Mouse (Mus musculus): ENCODE data around the gene Peg10. TPM values are rescaled to one million over a fixed set of nuclear protein-coding genes. Genes with fewer than 3 reads are reported as not detected.

Peg10 gene
- polyA plus RNA-seq, 1 experiment from 2014 or later: 6.6 TPM

DNA sequence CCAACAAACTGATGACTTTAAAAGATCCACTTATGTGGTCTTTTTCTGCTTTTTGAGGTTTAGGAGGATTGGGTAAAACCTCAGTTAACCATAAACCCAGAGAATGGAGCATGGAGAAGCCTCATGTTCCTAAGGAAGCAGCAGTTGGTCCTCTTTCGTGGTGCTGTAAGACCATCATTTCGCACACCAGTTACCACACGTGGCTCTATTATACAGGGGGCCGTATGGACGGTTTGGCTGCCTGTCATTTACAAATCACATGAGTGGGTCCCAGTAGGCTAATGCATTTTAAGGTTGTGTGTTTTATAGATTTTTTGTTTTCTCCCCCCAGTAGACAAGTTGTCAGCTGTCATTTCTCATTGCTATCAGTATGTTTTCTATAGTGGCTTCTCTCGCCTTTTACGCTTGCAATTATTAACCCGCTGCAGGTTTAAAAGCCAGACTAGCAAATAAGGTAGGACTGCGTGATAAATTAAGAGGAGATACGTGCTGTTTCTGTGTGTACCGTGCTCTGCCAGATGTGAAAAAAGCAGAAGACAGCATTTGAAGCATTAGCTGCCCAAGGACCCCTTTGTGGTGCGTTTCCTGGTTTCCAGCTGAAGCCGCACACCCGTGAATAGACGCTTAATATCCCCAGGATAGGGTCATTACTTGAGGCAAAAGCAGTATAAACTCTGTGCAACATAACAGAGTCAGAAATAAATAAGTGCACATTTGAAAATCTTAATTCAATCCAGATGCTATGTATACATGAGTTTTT is 22.9 kb upstream of the Peg10 start:
- 71% methylated on average over 15 of the region's 15 CpGs for WGBS
- H3K4me1 ChIP-seq (replicated peaks; ENCODE audit: control insufficient read depth, insufficient read depth, low read length): no peaks in the 10 kb centered on the region
- no peaks in the 10 kb centered on the region for H3K36me3 ChIP-seq (ENCODE audit: control insufficient read depth, insufficient read depth, low read length)
- ATAC-seq (replicated peaks; ENCODE audit: low FRiP score, low TSS enrichment, low read depth) (no peak), DNase-seq (ENCODE audit: low spot score) (no peak)
- H3K9me3 ChIP-seq (ENCODE audit: control insufficient read depth, low read length): no peaks in the 10 kb centered on the region
- H3K9ac ChIP-seq (ENCODE audit: low read length): no peak overlapping the region
- no peak overlapping the region for H3K4me3 ChIP-seq (ENCODE audit: low read depth, low read length)
- no peak overlapping the region for H3K27ac ChIP-seq (ENCODE audit: low read depth)
- H3K4me2 ChIP-seq (ENCODE audit: low read length): no peak overlapping the region
- no peaks in the 10 kb centered on the region for H3K27me3 ChIP-seq (replicated peaks; ENCODE audit: control insufficient read depth, insufficient read depth, low read length)

DNA sequence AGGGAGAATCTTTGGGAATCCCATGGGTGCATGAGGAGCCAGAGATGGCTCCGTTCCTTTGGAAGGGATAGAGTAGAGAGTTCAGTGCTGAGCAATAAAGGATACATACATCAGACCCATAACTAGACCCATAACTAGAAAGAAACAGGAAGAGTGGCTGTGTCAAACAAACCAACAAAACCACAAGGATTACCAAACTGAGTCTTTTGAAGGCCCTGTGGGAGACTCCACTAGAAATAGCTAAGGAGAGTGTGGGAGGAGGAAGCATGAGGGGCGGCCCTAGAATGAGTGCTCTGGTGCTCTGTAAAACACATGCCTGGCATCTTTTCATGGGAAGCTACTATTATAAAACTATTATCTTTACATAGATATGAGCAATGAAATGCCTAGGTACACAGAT is 18.8 kb upstream of the Peg10 start:
- Histone ChIP-seq H3K9me3 (ENCODE audit: control insufficient read depth, low read length) (no peaks in the 10 kb centered on the region), H3K36me3 (ENCODE audit: control insufficient read depth, insufficient read depth, low read length) (no peaks in the 10 kb centered on the region), H3K4me1 (replicated peaks; ENCODE audit: control insufficient read depth, insufficient read depth, low read length) (peaks cover 7% of the 10 kb centered on the region), H3K9ac (ENCODE audit: low read length) (no peak overlapping the region), H3K27me3 (replicated peaks; ENCODE audit: control insufficient read depth, insufficient read depth, low read length) (no peaks in the 10 kb centered on the region), H3K27ac (ENCODE audit: low read depth) (no peak overlapping the region), H3K4me2 (ENCODE audit: low read length) (no peak overlapping the region), H3K4me3 (ENCODE audit: low read depth, low read length) (no peak overlapping the region)
- no peak for ATAC-seq (replicated peaks; ENCODE audit: low FRiP score, low TSS enrichment, low read depth)
- no peak for DNase-seq (ENCODE audit: low spot score)
- 94% methylated on average over 2 of the region's 2 CpGs for WGBS

DNA sequence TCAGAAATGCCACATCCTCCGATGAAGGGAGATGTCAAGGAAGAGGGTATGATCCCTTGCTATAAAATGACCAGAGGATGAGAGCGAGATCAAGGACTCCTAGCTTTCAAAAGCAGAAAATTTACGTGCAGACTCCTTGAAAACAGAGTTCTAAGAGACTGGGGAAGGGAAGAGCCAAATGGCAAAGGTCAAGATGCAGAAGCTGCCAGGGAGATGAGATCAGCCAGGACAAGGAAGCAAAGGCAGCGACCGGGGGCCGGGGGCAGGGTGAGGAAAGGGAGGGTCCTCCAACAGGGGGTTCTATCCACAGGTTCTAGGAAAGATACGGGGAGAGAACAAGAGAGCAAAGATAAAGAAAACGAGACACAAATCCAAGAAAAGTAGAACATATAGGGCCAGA is 15.4 kb upstream of the Peg10 start:
- Histone ChIP-seq H3K4me1 (replicated peaks; ENCODE audit: control insufficient read depth, insufficient read depth, low read length) (peaks cover 8% of the 10 kb centered on the region), H3K27me3 (replicated peaks; ENCODE audit: control insufficient read depth, insufficient read depth, low read length) (no peaks in the 10 kb centered on the region), H3K4me2 (ENCODE audit: low read length) (no peak overlapping the region), H3K36me3 (ENCODE audit: control insufficient read depth, insufficient read depth, low read length) (no peaks in the 10 kb centered on the region), H3K27ac (ENCODE audit: low read depth) (no peak overlapping the region), H3K9me3 (ENCODE audit: control insufficient read depth, low read length) (no peaks in the 10 kb centered on the region), H3K4me3 (ENCODE audit: low read depth, low read length) (no peak overlapping the region), H3K9ac (ENCODE audit: low read length) (no peak overlapping the region)
- ATAC-seq (replicated peaks; ENCODE audit: low FRiP score, low TSS enrichment, low read depth) (no peak), DNase-seq (ENCODE audit: low spot score) (no peak)
- 47% methylated on average over 8 of the region's 8 CpGs for WGBS

- Histone ChIP-seq H3K27ac (ENCODE audit: low read depth) (no peak overlapping the region), H3K36me3 (ENCODE audit: control insufficient read depth, insufficient read depth, low read length) (no peaks in the 10 kb centered on the region), H3K4me1 (replicated peaks; ENCODE audit: control insufficient read depth, insufficient read depth, low read length) (peaks cover 8% of the 10 kb centered on the region), H3K4me3 (ENCODE audit: low read depth, low read length) (no peak overlapping the region), H3K4me2 (ENCODE audit: low read length) (no peak overlapping the region), H3K27me3 (replicated peaks; ENCODE audit: control insufficient read depth, insufficient read depth, low read length) (no peaks in the 10 kb centered on the region), H3K9me3 (ENCODE audit: control insufficient read depth, low read length) (no peaks in the 10 kb centered on the region), H3K9ac (ENCODE audit: low read length) (no peak overlapping the region)
- DNase-seq (ENCODE audit: low spot score) (no peak), ATAC-seq (replicated peaks; ENCODE audit: low FRiP score, low TSS enrichment, low read depth) (peak; percentile 86)
- WGBS: 47% methylated on average over 8 of the region's 8 CpGs
These were observed 13.9 kb upstream of the Peg10 start for GRCm38 (mm10) chr6:4733208-4733607.

DNA sequence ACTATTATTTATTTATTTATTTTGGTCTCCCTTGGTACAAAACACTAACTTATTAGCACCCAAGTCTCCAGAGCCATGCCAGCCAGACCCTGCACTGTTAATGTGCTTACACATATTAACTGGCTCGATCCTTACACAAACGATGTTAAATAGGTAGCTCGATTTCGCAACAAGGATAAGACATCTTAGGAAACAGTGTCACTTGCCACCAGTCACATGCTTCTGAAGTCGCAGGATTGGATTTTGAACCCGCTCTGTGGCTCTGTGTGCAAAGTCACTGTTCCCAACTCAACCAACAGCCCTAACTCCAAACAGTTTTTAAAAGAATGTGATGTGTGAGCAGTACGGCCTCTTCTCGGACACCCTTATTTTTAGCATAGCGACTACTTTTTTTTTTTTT is 10.7 kb upstream of the Peg10 start:
- peaks cover 16% of the 10 kb centered on the region for H3K4me1 ChIP-seq (replicated peaks; ENCODE audit: control insufficient read depth, insufficient read depth, low read length)
- ATAC-seq (replicated peaks; ENCODE audit: low FRiP score, low TSS enrichment, low read depth) (no peak), DNase-seq (ENCODE audit: low spot score) (no peak)
- no peak overlapping the region for H3K9ac ChIP-seq (ENCODE audit: low read length)
- 86% methylated on average over 9 of the region's 9 CpGs for WGBS
- H3K27ac ChIP-seq (ENCODE audit: low read depth): no peak overlapping the region
- no peaks in the 10 kb centered on the region for H3K36me3 ChIP-seq (ENCODE audit: control insufficient read depth, insufficient read depth, low read length)
- no peak overlapping the region for H3K4me2 ChIP-seq (ENCODE audit: low read length)
- H3K27me3 ChIP-seq (replicated peaks; ENCODE audit: control insufficient read depth, insufficient read depth, low read length): no peaks in the 10 kb centered on the region
- no peaks in the 10 kb centered on the region for H3K9me3 ChIP-seq (ENCODE audit: control insufficient read depth, low read length)
- no peak overlapping the region for H3K4me3 ChIP-seq (ENCODE audit: low read depth, low read length)

DNA sequence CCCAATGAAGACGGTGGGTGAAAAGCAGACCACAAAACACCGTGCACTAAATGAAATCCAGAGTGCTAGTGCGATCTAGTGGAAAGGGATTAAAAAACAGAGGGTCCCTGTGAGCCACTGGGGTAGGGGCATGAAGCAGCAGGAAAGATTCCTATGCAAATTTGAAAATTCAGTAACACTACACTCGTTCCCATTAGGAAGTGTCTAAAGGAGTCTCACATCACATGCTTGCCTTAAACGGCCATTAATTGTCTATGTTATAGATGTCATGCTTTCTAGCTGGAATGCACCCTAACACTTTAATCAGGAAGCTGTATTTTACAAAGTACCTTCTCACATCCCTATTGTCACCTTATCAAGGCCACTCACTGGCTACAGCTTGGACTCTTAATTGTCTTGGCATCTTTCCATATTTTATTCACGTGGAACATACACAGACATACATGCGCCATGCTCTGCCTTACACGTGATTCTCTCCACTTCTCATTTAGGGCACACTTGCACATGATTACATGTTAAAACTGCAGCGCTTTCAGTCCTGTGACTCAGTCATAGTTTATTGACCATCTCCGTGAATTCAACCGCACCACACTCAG is 9.0 kb upstream of the Peg10 start:
- H3K9ac ChIP-seq (ENCODE audit: low read length): no peak overlapping the region
- no peaks in the 10 kb centered on the region for H3K27me3 ChIP-seq (replicated peaks; ENCODE audit: control insufficient read depth, insufficient read depth, low read length)
- peaks cover 16% of the 10 kb centered on the region for H3K4me1 ChIP-seq (replicated peaks; ENCODE audit: control insufficient read depth, insufficient read depth, low read length)
- ATAC-seq (replicated peaks; ENCODE audit: low FRiP score, low TSS enrichment, low read depth) (no peak), DNase-seq (ENCODE audit: low spot score) (no peak)
- H3K4me3 ChIP-seq (ENCODE audit: low read depth, low read length): no peak overlapping the region
- H3K9me3 ChIP-seq (ENCODE audit: control insufficient read depth, low read length): no peaks in the 10 kb centered on the region
- no peak overlapping the region for H3K27ac ChIP-seq (ENCODE audit: low read depth)
- no peaks in the 10 kb centered on the region for H3K36me3 ChIP-seq (ENCODE audit: control insufficient read depth, insufficient read depth, low read length)
- 50% methylated on average over 11 of the region's 11 CpGs for WGBS
- H3K4me2 ChIP-seq (ENCODE audit: low read length): no peak overlapping the region

- H3K4me3 ChIP-seq (ENCODE audit: low read depth, low read length): no peak overlapping the region
- no peak overlapping the region for H3K27ac ChIP-seq (ENCODE audit: low read depth)
- H3K4me1 ChIP-seq (replicated peaks; ENCODE audit: control insufficient read depth, insufficient read depth, low read length): peaks cover 18% of the 10 kb centered on the region
- 48% methylated on average over 2 of the region's 2 CpGs for WGBS
- H3K9me3 ChIP-seq (ENCODE audit: control insufficient read depth, low read length): no peaks in the 10 kb centered on the region
- H3K27me3 ChIP-seq (replicated peaks; ENCODE audit: control insufficient read depth, insufficient read depth, low read length): no peaks in the 10 kb centered on the region
- H3K9ac ChIP-seq (ENCODE audit: low read length): no peak overlapping the region
- DNase-seq (ENCODE audit: low spot score) (no peak), ATAC-seq (replicated peaks; ENCODE audit: low FRiP score, low TSS enrichment, low read depth) (no peak)
- H3K4me2 ChIP-seq (ENCODE audit: low read length): no peak overlapping the region
- H3K36me3 ChIP-seq (ENCODE audit: control insufficient read depth, insufficient read depth, low read length): no peaks in the 10 kb centered on the region
These were observed 8.4 kb upstream of the Peg10 start for GRCm38 (mm10) chr6:4738717-4739116.

GRCm38 (mm10) chr6:4739522-4740355 is 7.4 kb upstream of the Peg10 start:
- H3K4me2 ChIP-seq (ENCODE audit: low read length): no peak overlapping the region
- no peak overlapping the region for H3K9ac ChIP-seq (ENCODE audit: low read length)
- no peak for ATAC-seq (replicated peaks; ENCODE audit: low FRiP score, low TSS enrichment, low read depth)
- no peaks in the 10 kb centered on the region for H3K36me3 ChIP-seq (ENCODE audit: control insufficient read depth, insufficient read depth, low read length)
- H3K9me3 ChIP-seq (ENCODE audit: control insufficient read depth, low read length): no peaks in the 10 kb centered on the region
- no peak overlapping the region for H3K4me3 ChIP-seq (ENCODE audit: low read depth, low read length)
- no peaks in the 10 kb centered on the region for H3K27me3 ChIP-seq (replicated peaks; ENCODE audit: control insufficient read depth, insufficient read depth, low read length)
- H3K27ac ChIP-seq (ENCODE audit: low read depth): no peak overlapping the region
- DNase-seq (ENCODE audit: low spot score): no peak
- 41% methylated on average over 13 of the region's 13 CpGs for WGBS
- H3K4me1 ChIP-seq (replicated peaks; ENCODE audit: control insufficient read depth, insufficient read depth, low read length): peaks cover 18% of the 10 kb centered on the region

All from intestine, embryonic 14.5 days (tissue).